Mouse (Mus musculus) Muller cell, postnatal 12 days (primary cell): Measurements from ENCODE around the gene Scg5.

ENCODE experiments used
- DNase-seq: peaks from one replicate; pipeline ENCODE4 v3.0.0-alpha.2; 2015; ENCODE audit errors: inconsistent ontology term

Gene Scg5

GRCm38 (mm10) chr2:113828943-113829882, at the start of gene Scg5:
TSS of gene Scg5 (minus strand) at chr2:113829121.
- DNase-seq, result peak; percentile 94

- no peak for DNase-seq
Observed at GRCm38 (mm10) chr2:113870115-113870514, 41.2 kb upstream of the Scg5 start.

DNA sequence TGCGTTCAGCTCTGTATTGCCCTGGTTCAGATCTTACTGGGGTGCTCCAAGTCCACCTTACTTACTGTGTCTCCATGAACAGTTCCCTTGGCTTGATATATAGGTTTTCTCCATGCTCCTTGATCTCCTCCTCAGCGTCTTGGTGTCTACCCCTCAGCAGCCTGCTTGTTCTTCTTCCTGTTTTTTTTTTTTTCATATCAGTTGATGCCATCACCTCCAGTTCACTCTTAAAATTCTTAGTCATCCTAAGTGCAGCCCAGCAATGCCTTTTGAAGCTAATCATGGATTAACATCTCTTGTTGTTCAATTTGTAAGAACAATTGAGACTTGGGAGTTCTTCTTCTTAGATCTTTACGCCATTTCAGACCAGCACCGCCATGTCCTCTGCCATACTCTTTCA, 39.5 kb upstream of the Scg5 start:
- no peak for DNase-seq

DNA sequence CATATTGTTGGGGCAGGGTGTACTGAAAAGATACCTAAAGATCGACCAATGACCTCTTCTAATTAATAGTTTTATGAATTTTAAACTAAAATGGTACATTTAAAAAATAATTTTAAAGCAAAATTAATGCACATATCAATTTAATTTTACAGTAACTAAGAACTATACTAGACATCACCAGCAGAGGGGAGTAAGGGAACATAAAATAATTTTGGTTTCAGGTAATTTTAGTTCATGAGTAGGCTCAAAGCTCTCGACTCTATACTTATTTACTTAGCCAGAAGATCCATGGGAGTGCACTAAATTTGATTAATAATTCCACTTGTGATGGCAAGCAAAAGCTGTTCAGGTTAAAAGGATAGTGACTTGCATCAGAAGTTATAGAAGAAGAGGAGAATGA, 37.2 kb upstream of the Scg5 start:
- DNase-seq, result no peak

- no peak for DNase-seq
Observed at GRCm38 (mm10) chr2:113849141-113849540, 20.2 kb upstream of the Scg5 start.

- peak; percentile 95 for DNase-seq
Observed at GRCm38 (mm10) chr2:113848245-113849121, 19.6 kb upstream of the Scg5 start, which contains the start of gene Arhgap11a. TSS of gene Arhgap11a (minus strand) at chr2:113848661.

DNA sequence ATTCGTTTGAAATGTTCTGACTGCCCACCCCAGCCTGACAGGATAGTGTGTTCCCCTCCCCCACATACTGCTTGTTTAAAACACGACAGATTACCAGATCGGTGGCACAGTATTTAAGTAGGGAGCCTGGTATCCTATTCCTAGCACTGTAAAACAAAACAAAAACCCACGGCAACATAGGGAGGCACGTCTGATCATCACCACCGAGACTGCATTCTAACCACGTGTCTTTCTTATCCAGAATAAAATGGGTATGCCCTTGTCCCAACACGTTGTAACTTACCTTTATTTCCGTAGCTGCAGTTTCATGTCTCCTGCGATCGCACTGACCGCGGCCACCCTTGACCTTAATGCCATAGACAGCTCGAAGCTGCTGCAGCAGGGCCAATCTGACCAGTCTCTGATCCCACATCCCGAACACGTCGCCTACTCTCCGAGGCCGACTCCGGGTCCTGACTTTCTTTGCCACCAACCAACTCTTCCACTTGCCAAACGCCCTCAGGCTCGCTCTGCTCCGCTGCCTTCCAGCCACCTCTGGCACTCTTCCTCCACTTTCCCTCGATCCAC, 18.8 kb upstream of the Scg5 start:
- peak; percentile 25 for DNase-seq

- DNase-seq, result no peak
Observed at GRCm38 (mm10) chr2:113845081-113845480, 16.2 kb upstream of the Scg5 start.

DNA sequence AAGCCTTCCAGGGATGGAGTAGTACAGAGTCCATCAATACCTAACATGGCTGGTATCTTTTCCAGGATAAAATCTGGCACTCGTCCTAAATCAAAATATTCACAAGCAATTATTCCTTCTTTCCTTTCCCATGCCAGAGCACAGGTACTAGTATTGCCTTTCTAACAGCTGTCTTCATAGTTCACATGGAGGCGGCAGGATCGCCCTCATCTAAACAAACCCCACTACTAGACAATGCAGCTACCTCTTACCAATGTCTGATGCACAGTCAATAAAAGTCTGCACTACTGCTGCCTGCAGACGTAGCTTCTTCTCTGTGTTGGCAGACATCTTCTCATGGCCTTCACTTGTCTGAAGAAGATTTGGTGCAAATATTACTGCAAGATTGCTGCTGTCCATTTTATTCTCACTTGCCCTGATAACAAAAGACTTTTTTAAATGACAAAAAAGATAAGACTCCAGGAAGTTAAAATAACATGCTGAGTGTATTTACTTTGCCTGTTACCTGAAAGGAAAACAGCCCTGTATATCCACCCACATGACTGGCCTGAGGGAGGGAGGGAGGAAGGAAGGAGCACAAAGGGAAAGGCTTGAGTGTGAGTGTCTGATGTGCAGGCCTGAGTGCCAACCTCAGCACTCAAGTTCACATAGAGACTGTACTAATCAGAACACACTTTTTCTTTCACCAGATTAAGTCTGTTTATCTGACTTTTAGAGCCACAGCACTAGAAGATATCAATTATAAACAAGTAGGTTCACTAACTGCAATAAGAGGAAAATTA, 12.9 kb upstream of the Scg5 start:
- DNase-seq, result no peak

- no peak for DNase-seq
Observed at GRCm38 (mm10) chr2:113839488-113839887, 10.6 kb upstream of the Scg5 start.

GRCm38 (mm10) chr2:113835219-113835618, 6.3 kb upstream of the Scg5 start:
- no peak for DNase-seq

DNA sequence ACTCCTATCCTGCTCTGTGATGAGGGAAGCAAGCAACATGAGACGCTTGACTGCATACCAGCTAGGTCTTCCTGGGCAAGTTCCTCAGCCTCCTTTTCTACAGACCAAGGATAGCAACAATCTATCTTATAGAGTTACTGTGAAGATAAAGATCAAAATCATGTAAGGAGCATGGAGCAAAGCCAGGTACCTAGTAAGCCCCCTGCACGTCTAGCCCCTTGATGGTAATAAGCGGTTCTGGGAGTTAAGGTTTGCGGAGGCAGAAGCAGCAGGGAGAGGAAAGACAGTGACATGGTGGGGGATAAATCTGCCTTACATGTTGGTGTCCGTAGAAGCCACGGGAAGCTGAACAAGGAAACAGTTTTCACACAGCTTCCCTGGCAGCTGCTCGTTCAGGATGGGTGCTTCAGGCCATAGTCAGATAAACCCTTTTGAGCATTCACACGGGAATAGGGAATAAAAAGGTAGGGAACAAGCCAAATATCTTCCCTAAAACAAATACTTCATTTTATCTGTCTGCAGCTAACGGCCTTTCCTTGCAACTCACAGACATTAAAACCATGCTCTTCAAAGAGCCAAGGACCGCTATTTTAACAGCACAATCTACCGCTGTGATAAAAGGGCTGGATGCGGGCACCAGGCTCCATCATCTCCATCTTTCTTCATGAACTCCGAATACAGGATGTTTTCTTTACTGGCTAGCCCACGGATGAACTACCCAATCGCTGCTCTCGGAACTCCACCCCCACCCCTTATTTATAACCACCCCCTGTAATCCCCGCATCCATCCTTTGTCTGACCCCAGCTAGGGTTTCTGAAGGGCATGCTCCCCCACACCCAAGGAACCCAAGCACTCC, 607 bp downstream of the Scg5 start:
- DNase-seq, result no peak

DNA sequence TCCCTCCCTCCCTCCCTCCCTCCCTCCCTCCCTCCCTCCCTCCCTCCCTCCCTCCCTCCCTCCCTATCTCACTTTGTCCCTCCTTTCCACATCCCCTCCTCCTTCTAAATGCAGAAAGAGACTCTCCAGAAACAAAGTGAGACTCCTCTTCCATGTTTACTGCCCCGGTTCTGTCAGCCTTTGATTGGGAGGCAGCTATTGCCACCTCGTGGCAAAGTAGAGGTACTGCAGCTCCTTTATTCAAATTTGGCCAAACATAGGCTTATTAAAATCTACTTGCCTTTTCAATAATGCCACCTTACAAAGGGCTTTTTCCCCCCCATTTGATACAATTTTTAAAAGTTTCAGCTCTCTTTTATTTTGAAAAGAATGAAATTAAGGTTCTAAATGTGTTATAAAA, 5.0 kb downstream of the Scg5 start:
- DNase-seq, result peak; percentile 60

DNA sequence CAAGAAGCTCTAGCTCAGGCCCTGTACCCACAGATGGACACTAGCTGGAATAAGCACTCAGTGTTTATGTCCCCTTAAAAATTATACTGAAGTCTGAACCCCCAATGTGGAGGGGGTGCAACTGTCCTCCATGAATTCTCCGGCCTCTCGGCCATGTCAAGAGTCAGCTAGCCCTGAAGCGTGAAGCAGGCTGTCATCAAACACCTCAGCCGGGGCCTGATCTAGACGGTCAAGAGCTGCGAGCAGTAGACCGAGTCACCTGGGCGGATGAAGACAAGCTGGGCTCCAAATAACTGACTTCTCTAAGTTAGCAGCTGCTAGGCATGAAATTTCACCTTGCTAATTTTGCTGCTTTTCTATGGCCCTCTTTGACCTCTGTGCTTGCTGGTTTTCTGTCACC, 6.6 kb downstream of the Scg5 start:
- DNase-seq, result no peak

DNA sequence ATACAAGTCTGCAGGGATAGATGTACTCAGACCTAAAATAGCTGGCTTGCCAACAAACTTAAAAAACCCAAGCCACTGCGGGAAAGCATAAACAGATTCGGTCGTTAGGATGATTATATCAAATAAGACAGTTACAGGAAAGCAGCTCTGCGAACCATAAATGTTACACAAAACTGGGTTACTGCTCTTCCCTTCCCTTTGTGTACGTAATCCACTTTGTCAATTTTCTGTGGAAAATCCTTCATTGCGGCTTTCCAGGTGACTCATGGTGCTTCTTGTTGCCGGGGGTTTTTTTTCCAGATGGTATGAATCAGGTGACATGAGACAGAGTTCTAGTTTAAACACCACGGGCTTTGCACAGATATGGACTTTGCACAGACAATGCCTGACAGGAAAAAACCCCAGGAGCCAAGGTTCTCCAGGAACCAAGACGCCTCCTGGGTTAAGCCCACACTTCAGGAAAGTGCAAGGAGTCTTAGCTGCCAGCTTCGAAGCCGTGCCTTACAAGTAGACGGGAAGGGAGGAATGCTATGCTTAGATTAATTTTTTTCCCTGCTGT, 7.7 kb downstream of the Scg5 start:
- DNase-seq, result peak; percentile 62

DNA sequence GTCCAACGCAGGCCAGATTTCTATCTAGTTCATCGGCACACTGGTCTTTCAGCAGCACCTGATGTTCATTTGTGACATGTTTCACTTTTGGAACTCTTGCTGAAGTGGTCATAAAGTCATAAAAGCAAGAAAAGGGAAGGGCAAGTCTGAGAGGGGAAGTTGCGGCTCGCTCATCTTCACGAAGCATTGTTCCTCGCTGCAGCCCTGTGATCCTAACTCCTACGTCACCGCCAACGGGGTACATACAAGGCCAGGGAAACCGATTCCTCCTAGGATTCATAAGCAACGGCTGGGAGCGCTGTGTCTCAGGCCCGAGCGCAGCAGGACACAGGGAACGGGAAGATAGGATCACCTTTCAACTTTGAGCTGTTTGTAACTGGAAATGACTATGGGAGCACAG, 8.8 kb downstream of the Scg5 start:
- no peak for DNase-seq

GRCm38 (mm10) chr2:113817681-113818606, 11.0 kb downstream of the Scg5 start:
- peak; percentile 88 for DNase-seq

DNA sequence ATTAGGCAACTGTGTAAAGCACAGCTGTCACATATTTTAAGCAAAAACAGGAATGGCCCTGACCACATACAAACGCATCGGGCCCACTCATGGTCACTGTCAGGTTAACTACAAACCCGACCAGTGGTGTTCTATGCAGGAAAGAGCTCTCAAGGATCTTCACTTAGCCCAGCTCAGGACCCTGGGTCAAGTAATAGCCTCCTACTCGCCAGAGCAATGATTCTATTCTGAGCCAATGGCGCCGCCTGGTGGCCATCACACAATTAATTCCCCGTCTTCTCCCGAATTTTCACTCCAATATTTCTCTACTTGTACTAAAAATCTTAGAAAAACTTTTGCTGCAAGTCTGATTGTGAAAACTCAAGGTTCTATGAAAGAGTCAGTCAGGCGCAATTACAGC, 21.3 kb downstream of the Scg5 start:
- DNase-seq, result peak; percentile 40
